Mouse (Mus musculus) layer of hippocampus, adult 2 months (tissue): ENCODE data around the gene Igf1r. TPM values are rescaled to one million over a fixed set of nuclear protein-coding genes. Genes with fewer than 3 reads are reported as not detected.
A peak's percentile ranks its signal among the peaks of the same experiment; 100 is the strongest.

ENCODE experiments used
- DNase-seq, 2 experiments: peaks; one replicate each; pipeline ENCODE4 v3.0.0; 2022; ENCODE audit warnings: low spot score in 2 of 2
- H3K27ac ChIP-seq: fragments of 200-600 bp; 2 replicates; pipeline ENCODE4 v1.8.1; 2022
- H3K4me3 ChIP-seq: fragments of 200-600 bp; 2 replicates; pipeline ENCODE4 v1.8.1; 2022; ENCODE audit warnings: mild to moderate bottlenecking
- CTCF ChIP-seq: fragments of 200-600 bp; conservative IDR thresholded peaks from 2 replicates; pipeline ENCODE4 v1.8.1; 2022; ENCODE audit warnings: antibody characterized with exemption, mild to moderate bottlenecking, moderate library complexity
- total RNA-seq, 2 experiments: library from RNA; stranded (reverse); gene quantifications; 2 replicates each; pipeline ENCODE4 v1.2.3; 2021

Gene Igf1r
- total RNA-seq, 2 experiments from 2014 or later = 47.5 to 47.8 TPM

- DNase-seq = no peak
- no peak overlapping the region for H3K27ac ChIP-seq
- TF ChIP-seq CTCF = no peak
- H3K4me3 ChIP-seq = no peak overlapping the region
Measured at GRCm38 (mm10) chr7:68049048-68049447, 96.4 kb downstream of the Igf1r start.

GRCm38 (mm10) chr7:68053002-68053624 lies 100.5 kb downstream of the Igf1r start:
- Histone ChIP-seq H3K27ac (no peak overlapping the region), H3K4me3 (no peak overlapping the region)
- TF ChIP-seq CTCF = no peak
- no peak for DNase-seq

DNA sequence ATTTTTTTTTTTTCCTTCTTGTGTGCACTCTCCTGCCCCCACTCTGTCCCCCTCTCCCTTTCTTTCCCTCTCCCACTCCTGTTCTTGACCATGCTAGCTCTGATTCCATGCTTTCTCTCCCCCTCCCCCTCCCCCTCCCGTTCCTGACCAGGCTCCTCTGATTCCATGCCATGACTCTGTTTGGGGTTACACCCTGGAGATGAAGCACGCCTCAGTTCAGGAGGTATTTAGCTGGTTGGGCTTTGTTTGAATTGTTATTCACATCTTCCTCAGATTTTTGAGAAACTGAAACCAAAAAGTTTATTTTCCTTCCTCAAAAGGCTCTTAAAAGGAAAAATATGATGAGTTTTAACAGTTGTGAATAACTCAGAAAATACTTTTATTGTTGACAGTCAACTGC lies 101.9 kb downstream of the Igf1r start:
- TF ChIP-seq CTCF = no peak
- Histone ChIP-seq H3K4me3 (no peak overlapping the region), H3K27ac (no peak overlapping the region)
- no peak for DNase-seq

GRCm38 (mm10) chr7:68054956-68055355 lies 102.3 kb downstream of the Igf1r start:
- peak; percentile 55 for TF ChIP-seq CTCF
- DNase-seq = no peak
- H3K27ac ChIP-seq = no peak overlapping the region

GRCm38 (mm10) chr7:68057010-68057409 lies 104.4 kb downstream of the Igf1r start:
- TF ChIP-seq CTCF = no peak
- DNase-seq = no peak
- Histone ChIP-seq H3K4me3 (no peak overlapping the region), H3K27ac (no peak overlapping the region)

More at GRCm38 (mm10) chr7:68054956-68055355, 102.3 kb downstream of the Igf1r start:
- no peak overlapping the region for H3K4me3 ChIP-seq

- DNase-seq = no peak
- TF ChIP-seq CTCF = no peak
- H3K27ac ChIP-seq = no peak overlapping the region
- H3K4me3 ChIP-seq = no peak overlapping the region
Measured at GRCm38 (mm10) chr7:68059690-68060089, 107.1 kb downstream of the Igf1r start.

- H3K4me3 ChIP-seq = no peak overlapping the region
- no peak for TF ChIP-seq CTCF
- H3K27ac ChIP-seq = no peak overlapping the region
- DNase-seq = no peak
Measured at GRCm38 (mm10) chr7:68061434-68061833, 108.8 kb downstream of the Igf1r start.

- H3K4me3 ChIP-seq = no peak overlapping the region
- no peak for DNase-seq
- TF ChIP-seq CTCF = no peak
- H3K27ac ChIP-seq = 0 out of 2 replicates have a peak overlapping the region, but pooled peaks have one; percentile 10
Measured at GRCm38 (mm10) chr7:68062170-68062848, 109.7 kb downstream of the Igf1r start.

DNA sequence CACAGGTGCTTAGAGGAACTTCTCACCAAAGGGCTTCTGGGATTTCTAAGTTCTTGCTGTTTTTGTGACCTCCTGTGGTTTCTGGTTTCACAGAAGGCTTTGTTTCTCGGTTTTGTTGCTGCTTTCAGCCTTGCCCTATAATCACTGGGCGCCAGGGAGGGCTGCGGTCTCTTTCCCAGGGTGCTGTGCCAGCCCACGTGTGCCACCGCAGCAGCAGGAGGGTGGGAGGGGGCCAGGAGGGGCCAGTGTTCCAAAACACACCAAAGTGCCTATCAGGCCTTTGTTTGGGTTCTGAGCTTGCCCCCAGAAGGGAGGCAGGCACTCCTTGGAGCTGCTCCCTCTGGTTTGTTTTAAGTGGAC lies 110.2 kb downstream of the Igf1r start:
- H3K4me3 ChIP-seq = no peak overlapping the region
- TF ChIP-seq CTCF = no peak
- no peak for DNase-seq
- 0 out of 2 replicates have a peak overlapping the region, but pooled peaks have one; percentile 10 for H3K27ac ChIP-seq

DNA sequence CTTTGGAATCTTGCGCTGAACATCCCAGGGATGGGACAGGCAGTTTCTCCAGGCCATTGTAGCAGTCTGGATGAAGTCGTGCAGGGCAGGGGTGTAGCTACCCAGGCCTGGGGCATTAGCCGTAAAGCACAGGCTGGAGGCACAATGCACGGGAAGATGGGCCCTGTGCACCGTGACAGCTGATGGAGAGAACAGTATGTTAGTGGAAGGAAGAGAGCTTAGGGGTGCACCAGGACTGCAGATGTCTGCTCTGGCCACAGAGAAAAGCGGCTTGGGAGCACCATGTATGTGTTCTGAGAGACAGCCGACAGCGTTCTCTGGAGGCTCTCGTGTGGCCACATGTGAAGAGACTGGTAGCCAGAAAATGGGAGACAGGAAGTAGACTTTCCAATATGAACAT lies 111.1 kb downstream of the Igf1r start:
- H3K4me3 ChIP-seq = no peak overlapping the region
- DNase-seq = no peak
- H3K27ac ChIP-seq = no peak overlapping the region
- no peak for TF ChIP-seq CTCF

- TF ChIP-seq CTCF = no peak
- no peak for DNase-seq
- Histone ChIP-seq H3K27ac (no peak overlapping the region), H3K4me3 (no peak overlapping the region)
Measured at GRCm38 (mm10) chr7:68064120-68064519, 111.5 kb downstream of the Igf1r start.

GRCm38 (mm10) chr7:68064647-68065362 lies 112.2 kb downstream of the Igf1r start:
- Histone ChIP-seq H3K27ac (peak overlapping the region; percentile 72), H3K4me3 (no peak overlapping the region)
- peak; percentile 52 to 61 for DNase-seq
- no peak for TF ChIP-seq CTCF

GRCm38 (mm10) chr7:68065904-68066303 lies 113.3 kb downstream of the Igf1r start:
- Histone ChIP-seq H3K4me3 (no peak overlapping the region), H3K27ac (no peak overlapping the region)
- no peak for DNase-seq
- TF ChIP-seq CTCF = no peak

DNA sequence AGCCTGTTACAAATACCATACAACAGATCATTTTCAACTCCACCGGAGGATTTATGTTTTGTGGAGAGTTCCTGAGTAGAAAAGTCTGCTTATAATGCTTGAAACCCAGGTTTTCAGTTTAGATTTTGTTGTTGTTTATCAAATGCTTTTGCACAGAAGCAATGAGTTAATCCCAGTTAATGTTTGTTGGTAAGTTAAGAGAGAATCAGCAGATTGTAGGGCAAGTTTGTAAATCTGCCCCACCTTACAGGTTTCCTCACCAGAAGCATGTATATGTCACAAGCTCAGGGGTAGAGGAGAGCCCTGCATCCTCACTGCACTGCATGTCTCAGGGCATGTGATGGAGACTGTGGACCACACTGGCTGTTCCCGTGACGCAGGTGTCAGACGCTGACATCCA lies 114.7 kb downstream of the Igf1r start:
- H3K4me3 ChIP-seq = no peak overlapping the region
- TF ChIP-seq CTCF = no peak
- DNase-seq = no peak
- no peak overlapping the region for H3K27ac ChIP-seq
